Mouse (Mus musculus): ENCODE measurements at regions not wholly inside any gene's neighbourhood (a gene's known extent, or its start where the extent isn't known, plus 50 kb on each side); places are given as distances from the start of the nearest gene placed in this dataset.
A peak's percentile ranks its signal among the peaks of the same experiment; 100 is the strongest.

DNA sequence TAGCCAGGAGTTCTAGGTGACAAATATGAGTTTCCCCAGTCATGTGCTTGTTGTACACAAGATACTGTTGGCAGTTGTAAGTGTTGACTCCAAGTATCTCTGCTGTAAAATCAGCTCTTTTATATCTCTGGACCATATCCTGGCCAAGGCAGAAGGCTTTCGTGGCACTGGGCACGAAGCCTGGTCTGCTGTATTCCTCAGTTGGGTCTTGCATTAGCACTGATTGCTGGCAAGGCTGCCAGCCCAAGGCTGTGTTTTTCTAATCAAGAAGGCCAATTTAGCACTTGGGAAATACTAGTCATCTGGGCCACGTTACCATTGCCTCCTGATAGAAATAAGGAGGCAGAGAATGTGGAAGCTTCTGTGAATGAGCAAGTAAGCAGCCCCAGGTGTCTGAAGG, 258.3 kb upstream of the Mamld1 start:
- Histone ChIP-seq H3K27ac (ENCODE audit: insufficient read depth, low read depth) (no peak overlapping the region), H3K9ac (ENCODE audit: insufficient read depth, low read depth) (no peak overlapping the region), H3K9me3 (replicated peaks; ENCODE audit: low read length) (no peaks in the 10 kb centered on the region), H3K36me3 (replicated peaks in 1 of 2; ENCODE audit: control insufficient read depth in 1 of 2, insufficient read depth in 1 of 2, low read length in 1 of 2) (no peaks in the 10 kb centered on the region), H3K4me3 (replicated peaks in 1 of 3; ENCODE audit: low read depth in 2 of 3, low read length in 2 of 3, poor library complexity in 1 of 3) (no peak overlapping the region), H3K4me2 (ENCODE audit: insufficient read depth, low read depth, poor library complexity, severe bottlenecking) (no peak overlapping the region), H3K79me2 (replicated peaks; ENCODE audit: control insufficient read depth, extremely low read depth, insufficient read depth, poor library complexity, severe bottlenecking) (no peaks in the 10 kb centered on the region), H3K27me3 (replicated peaks) (no peaks in the 10 kb centered on the region), H3K4me1 (ENCODE audit: control insufficient read depth in 1 of 2, insufficient read depth in 2 of 2) (no peaks in the 10 kb centered on the region)
- dilution Hi-C loops (cut with MboI; ENCODE audit: extremely low pct_ligation_motif_present, extremely low pct_unique_long_range_greater_than_20kb, low sequenced_read_pairs) (no loop called here), in situ Hi-C loops (cut with MboI; ENCODE audit: low pct_ligation_motif_present, low pct_unique_long_range_greater_than_20kb, low sequenced_read_pairs) (no loop called here)
- no peak for TF ChIP-seq POLR2AphosphoS2 (IDR thresholded peaks at IDR 0.05; ENCODE audit: low read depth, low read length)
- TF ChIP-seq RCOR1 (conservative IDR thresholded peaks at IDR 0.05; ENCODE audit: low read depth, low read length) = no peak
- no peak for TF ChIP-seq MEF2A (IDR thresholded peaks at IDR 0.05; ENCODE audit: borderline replicate concordance, low read depth, low read length)
- TF ChIP-seq ELF1 (IDR thresholded peaks at IDR 0.05; ENCODE audit: low read depth, low read length) = no peak
- TF ChIP-seq NELFE (IDR thresholded peaks at IDR 0.05; ENCODE audit: low read depth, low read length) = no peak
- no peak for TF ChIP-seq MAZ (IDR thresholded peaks at IDR 0.05; ENCODE audit: low read depth, low read length)
- no peak for TF ChIP-seq IRF4 (IDR thresholded peaks at IDR 0.05; ENCODE audit: low read depth, low read length)
- no peak for TF ChIP-seq MAX (IDR thresholded peaks at IDR 0.05; ENCODE audit: low read length)
- TF ChIP-seq GABPA (IDR thresholded peaks at IDR 0.05; ENCODE audit: insufficient replicate concordance, low read depth, low read length) = no peak
- no peak for TF ChIP-seq RAD21 (IDR thresholded peaks at IDR 0.05; ENCODE audit: low read depth, low read length)
- no peak for TF ChIP-seq KAT2A (IDR thresholded peaks at IDR 0.05; ENCODE audit: insufficient replicate concordance, low read length)
- TF ChIP-seq EP300 (IDR thresholded peaks at IDR 0.05; ENCODE audit: low read length) = no peak
- TF ChIP-seq ETS1 (conservative IDR thresholded peaks at IDR 0.05; ENCODE audit: low read depth, low read length) = no peak
- TF ChIP-seq CHD1 (IDR thresholded peaks at IDR 0.05; ENCODE audit: low read depth, low read length) = no peak
- TF ChIP-seq UBTF (IDR thresholded peaks at IDR 0.05; ENCODE audit: low read depth, low read length) = no peak
- TF ChIP-seq HCFC1 (IDR thresholded peaks at IDR 0.05; ENCODE audit: low read depth, low read length) = no peak
- TF ChIP-seq USF1 (IDR thresholded peaks at IDR 0.05; ENCODE audit: low read depth, low read length) = no peak
- TF ChIP-seq ZC3H11A (IDR thresholded peaks at IDR 0.05; ENCODE audit: low read depth, low read length) = no peak
- TF ChIP-seq TBP (conservative IDR thresholded peaks at IDR 0.05; ENCODE audit: low read depth, low read length) = no peak
- no peak for DNase-seq (ENCODE audit: extremely low read depth)

DNA sequence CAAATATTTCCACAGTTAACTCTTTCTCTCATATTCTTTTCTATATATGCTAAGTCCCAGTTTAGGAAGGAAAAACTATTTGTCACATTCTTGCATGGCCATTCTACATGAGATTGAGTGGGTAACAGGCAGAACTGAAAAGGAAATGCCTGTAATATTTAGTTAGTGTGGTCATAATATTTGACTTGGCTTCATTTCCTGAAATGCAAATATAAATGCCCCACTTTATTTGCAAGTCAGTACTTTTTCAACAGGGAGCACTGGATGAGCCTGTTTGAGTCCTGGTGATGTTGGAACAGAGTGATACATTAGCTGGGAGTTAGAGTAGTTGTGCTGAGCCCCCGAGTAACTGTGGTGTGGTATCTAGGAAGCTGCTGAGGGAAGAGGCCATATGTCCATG, 285.9 kb upstream of the Tmem185a start:
- Histone ChIP-seq H3K79me2 (replicated peaks; ENCODE audit: control insufficient read depth, extremely low read depth, insufficient read depth, poor library complexity, severe bottlenecking) (no peaks in the 10 kb centered on the region), H3K27me3 (replicated peaks) (no peaks in the 10 kb centered on the region), H3K4me3 (replicated peaks in 1 of 3; ENCODE audit: low read depth in 2 of 3, low read length in 2 of 3, poor library complexity in 1 of 3) (no peak overlapping the region), H3K4me1 (ENCODE audit: control insufficient read depth in 1 of 2, insufficient read depth in 2 of 2) (peaks cover 0 to 5% of the 10 kb centered on the region in 2 experiments; a peak in 1 of 4 replicates), H3K9me3 (replicated peaks; ENCODE audit: low read length) (no peaks in the 10 kb centered on the region), H3K4me2 (ENCODE audit: insufficient read depth, low read depth, poor library complexity, severe bottlenecking) (no peak overlapping the region), H3K9ac (ENCODE audit: insufficient read depth, low read depth) (no peak overlapping the region), H3K36me3 (replicated peaks in 1 of 2; ENCODE audit: control insufficient read depth in 1 of 2, insufficient read depth in 1 of 2, low read length in 1 of 2) (no peaks in the 10 kb centered on the region), H3K27ac (ENCODE audit: insufficient read depth, low read depth) (no peak overlapping the region)
- dilution Hi-C loops (cut with MboI; ENCODE audit: extremely low pct_ligation_motif_present, extremely low pct_unique_long_range_greater_than_20kb, low sequenced_read_pairs) = no loop called here
- in situ Hi-C loops (cut with MboI; ENCODE audit: low pct_ligation_motif_present, low pct_unique_long_range_greater_than_20kb, low sequenced_read_pairs) = no loop called here
- DNase-seq (ENCODE audit: extremely low read depth) = peak; percentile 3
- TF ChIP-seq EP300 (IDR thresholded peaks at IDR 0.05; ENCODE audit: low read length) (no peak), RCOR1 (conservative IDR thresholded peaks at IDR 0.05; ENCODE audit: low read depth, low read length) (no peak), KAT2A (IDR thresholded peaks at IDR 0.05; ENCODE audit: insufficient replicate concordance, low read length) (no peak), MYC (IDR thresholded peaks at IDR 0.05; ENCODE audit: low read depth, low read length) (no peak), MXI1 (IDR thresholded peaks at IDR 0.05; ENCODE audit: low read depth, low read length) (no peak), PAX5 (IDR thresholded peaks at IDR 0.05; ENCODE audit: low read length) (no peak), NRF1 (IDR thresholded peaks at IDR 0.05; ENCODE audit: low read depth, low read length) (no peak), MAX (IDR thresholded peaks at IDR 0.05; ENCODE audit: low read length) (no peak)
